Mouse (Mus musculus) limb, embryonic 12.5 days (tissue): Measurements from ENCODE around the gene Gm21149. TPM values are rescaled to one million over a fixed set of nuclear protein-coding genes. Genes with fewer than 3 reads are reported as not detected.
"Not testable (repeated sequence)": the region's sequence is repeated elsewhere in the genome, so short reads cannot be mapped to it uniquely, and the experiment has no call there.

Source experiments
- ATAC-seq: fragments of 200-750 bp; cut with Nextera tagmentation; 2 replicates; pipeline ENCODE4 v1.8.0; 2017; ENCODE audit warnings: low read depth, moderate TSS enrichment; ENCODE audit not compliant: insufficient number of reproducible peaks, insufficient read depth, low FRiP score, low TSS enrichment
- H3K27ac ChIP-seq: fragments of 300-500 bp; sonication (generic); 2 replicates; pipeline ENCODE4 v1.5.1; 2016; ENCODE audit warnings: mild to moderate bottlenecking, moderate library complexity
- H3K27me3 ChIP-seq: fragments of 300-500 bp; sonication (generic); 2 replicates; pipeline ENCODE4 v1.6.1; 2016; ENCODE audit warnings: mild to moderate bottlenecking, moderate library complexity
- H3K36me3 ChIP-seq: fragments of 300-500 bp; sonication (generic); 2 replicates; pipeline ENCODE4 v1.6.1; 2016; ENCODE audit warnings: mild to moderate bottlenecking, moderate library complexity
- H3K4me1 ChIP-seq: fragments of 300-500 bp; sonication (generic); replicated peaks from 2 replicates; pipeline ENCODE4 v1.6.1; 2016
- H3K4me2 ChIP-seq: fragments of 300-500 bp; sonication (generic); 2 replicates; pipeline ENCODE4 v1.6.1; 2016; ENCODE audit warnings: mild to moderate bottlenecking, moderate library complexity
- H3K4me3 ChIP-seq: fragments of 300-500 bp; sonication (generic); replicated peaks from 2 replicates; pipeline ENCODE4 v1.5.1; 2016; ENCODE audit warnings: mild to moderate bottlenecking
- H3K9ac ChIP-seq: fragments of 300-500 bp; sonication (generic); replicated peaks from 2 replicates; pipeline ENCODE4 v1.6.1; 2016; ENCODE audit warnings: mild to moderate bottlenecking, moderate library complexity
- H3K9me3 ChIP-seq: fragments of 300-500 bp; sonication (generic); 2 replicates; pipeline ENCODE4 v1.6.1; 2016; ENCODE audit warnings: mild to moderate bottlenecking, moderate library complexity
- WGBS: fragments of 180-500 bp; shearing (Covaris S2); methylation state at CpG from one replicate; pipeline ENCODE4 v1.1.7; 2016; 5-methylcytosine and 5-hydroxymethylcytosine counted together
- polyA plus RNA-seq: library from polyadenylated mRNA; unstranded; fragments of >200 nt; fragmentation: Nextera tagmentation; extraction: Ambion mirVana; gene quantifications from 2 replicates; pipeline ENCODE4 v1.2.1, GENCODE M21; 2016

Gm21149 gene
- polyA plus RNA-seq, 1 experiment from 2014 or later = not detected

- not testable (repeated sequence) for H3K9ac ChIP-seq, ATAC-seq, H3K36me3 ChIP-seq, H3K4me2 ChIP-seq, H3K27me3 ChIP-seq, H3K27ac ChIP-seq, H3K4me1 ChIP-seq, H3K4me3 ChIP-seq
- H3K9me3 ChIP-seq = peaks cover 18% of the 10 kb centered on the region
- WGBS = 79% methylated on average over 3 of the region's 5 CpGs
Measured at GRCm38 (mm10) chr5:15457865-15458571, 18.3 kb downstream of the Gm21149 start.

Other genes starting within 250 kb of the Gm21149 start
- gene Gm21190, start 52.7 kb upstream of the Gm21149 start, polyA plus RNA-seq = not detected in 2 replicates
- gene Gm21083, start 100.8 kb upstream of the Gm21149 start, polyA plus RNA-seq = not detected in 2 replicates
- gene Speer4d, start 142.5 kb upstream of the Gm21149 start, polyA plus RNA-seq = not detected in 2 replicates
- gene 4930572O03Rik, start 180.5 kb upstream of the Gm21149 start, polyA plus RNA-seq = not detected in 2 replicates
- gene Speer4c, start 237.7 kb upstream of the Gm21149 start, polyA plus RNA-seq = not detected in 2 replicates